Mouse (Mus musculus): Measurements from ENCODE around the gene Pin1rt1.

The Pin1rt1 gene

DNA sequence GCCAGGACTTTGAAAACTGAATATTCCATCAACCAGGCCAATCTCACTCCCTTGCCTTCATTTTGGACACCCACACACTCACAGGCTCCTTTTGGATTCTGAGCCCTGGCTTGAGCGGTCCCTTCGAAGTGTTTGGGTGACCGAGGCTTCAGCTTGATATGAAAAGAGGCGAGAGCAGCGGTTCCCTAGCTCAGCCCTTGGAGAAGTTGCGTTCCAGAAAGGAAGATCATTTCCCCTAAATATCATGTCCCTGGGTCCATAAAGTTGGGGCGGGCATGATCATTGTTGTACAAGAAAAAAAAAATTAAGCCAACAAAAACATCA, 3.7 kb downstream of the Pin1rt1 start:
- no peak for DNase-seq (ENCODE audit: low read depth)

DNA sequence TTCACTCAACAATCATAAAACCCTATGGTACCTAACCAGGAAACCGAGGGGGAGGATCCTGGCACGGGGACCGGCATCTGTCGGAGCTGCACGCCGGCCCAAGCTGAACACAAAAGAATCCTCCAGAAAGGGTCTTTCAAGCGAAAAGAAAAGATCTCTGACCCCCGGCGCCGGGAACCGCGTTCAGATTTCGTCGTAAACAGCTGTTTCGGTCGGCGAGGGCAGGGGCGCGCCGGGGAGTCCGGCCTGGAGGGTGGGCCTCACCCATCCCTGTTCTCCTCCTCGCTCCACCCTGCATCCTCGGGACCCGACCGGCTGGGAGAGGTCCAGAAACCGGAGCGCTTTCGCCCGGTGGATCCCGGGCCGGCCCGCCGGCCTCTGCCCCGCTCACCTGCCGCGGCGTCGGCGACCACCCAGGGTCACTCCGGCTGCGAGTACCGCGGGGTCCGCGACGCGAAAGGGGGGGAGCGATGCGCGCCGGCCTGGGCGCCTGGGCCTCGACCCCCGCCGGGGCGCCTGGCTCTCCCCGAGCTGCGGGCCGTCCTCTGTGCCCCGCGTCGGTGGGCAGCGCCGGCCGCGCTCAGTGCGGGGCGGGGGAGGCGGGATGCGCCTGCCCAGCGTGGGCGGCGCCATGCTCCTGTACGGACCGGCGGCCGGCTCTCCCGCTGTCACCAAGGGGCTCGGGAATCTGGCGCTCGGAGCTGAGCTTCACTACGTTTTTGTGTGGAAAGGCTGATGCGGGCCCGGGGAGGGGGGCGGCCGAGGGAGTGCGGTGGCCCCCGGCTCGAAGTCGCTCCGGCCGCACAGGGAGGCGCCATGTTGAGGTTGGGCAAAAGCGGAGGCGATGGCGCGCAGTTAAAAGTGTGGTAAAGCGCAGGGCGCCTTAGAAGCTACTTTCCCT, 4.3 kb downstream of the Pin1rt1 start, which contains the start of gene Tcp11l1:
Gene Tcp11l1, minus strand, starts transcription at position 585 of the 901 bp plus-strand sequence.
- peak; percentile 79 for DNase-seq (ENCODE audit: low read depth)

DNA sequence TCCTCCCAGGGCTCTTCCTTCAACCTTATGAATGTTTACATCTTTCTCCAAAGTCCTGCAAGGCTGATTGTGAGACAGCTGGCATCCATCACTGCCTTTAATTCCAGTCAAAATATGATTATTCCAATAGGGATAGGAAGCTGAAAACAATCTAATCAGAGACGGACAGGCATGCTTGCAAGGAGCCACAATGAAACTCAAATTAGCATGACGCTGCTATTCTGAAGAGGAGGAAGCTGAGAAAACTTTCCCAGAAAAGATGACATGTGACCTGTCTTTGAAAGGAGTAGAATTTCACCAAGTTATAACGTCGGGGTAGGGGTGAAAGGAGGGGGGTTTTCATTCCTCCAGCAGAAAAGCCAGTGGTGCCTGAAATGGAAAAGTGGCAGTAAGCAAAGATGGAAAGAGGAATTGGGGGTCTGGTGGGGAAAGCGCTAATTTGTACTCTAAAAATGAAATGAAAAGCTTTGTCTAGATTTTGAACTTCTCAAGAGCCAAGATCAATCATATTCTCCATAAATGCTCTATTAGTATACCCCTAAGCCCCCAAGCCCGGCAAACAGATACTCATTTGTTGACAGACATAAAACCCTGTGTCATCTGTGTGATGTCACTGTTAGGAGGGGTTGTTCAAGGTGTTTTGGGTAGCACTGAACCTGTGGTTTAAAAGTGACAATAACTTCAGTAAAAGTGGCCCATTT, 5.4 kb downstream of the Pin1rt1 start:
- DNase-seq (ENCODE audit: low read depth): no peak

DNA sequence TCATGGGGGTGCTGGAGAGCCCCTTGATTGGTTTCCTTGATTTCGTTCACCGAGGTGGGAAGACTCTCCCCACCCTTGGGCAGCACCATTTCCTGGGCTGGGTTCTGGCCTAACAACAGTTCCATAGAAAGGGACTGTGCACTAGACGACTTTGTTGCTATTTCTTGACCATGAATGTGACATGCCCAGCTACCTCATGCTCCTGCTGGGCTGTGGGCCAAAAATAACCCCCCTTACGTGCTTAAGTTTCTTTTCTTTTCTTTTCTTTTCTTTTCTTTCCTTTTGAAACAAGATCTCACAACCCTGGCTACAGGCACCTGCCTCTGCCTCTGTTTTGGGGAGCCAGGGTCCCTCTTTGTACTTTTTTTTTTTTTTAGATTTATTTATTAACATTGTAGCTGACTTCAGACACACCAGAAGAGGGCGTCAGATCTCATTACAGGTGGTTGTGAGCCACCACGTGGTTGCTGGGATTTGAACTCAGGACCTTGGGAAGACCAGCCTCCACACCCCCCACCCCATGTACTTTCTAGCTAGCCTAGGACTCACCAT, 6.3 kb downstream of the Pin1rt1 start:
- DNase-seq (ENCODE audit: low read depth): no peak

DNA sequence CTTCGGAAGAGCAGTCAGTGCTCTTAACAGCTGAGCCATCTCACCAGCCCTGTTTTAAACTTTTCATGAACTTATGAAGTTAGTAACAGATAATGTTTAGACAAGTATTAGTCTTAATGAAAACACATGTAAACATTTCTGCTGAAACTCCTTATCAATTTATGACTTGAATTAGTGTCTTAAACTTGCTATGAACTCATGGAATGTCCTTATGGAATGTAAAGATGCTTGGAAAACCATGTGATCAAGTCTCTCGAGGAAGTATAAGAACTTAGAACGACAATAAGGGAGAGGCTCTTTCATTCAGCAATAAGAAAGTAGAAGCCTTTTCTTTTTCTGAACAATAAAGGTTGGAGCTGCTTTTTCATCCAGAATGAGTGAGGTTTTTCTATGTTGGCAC, 11.8 kb downstream of the Pin1rt1 start:
- no peak for DNase-seq (ENCODE audit: low read depth)

DNA sequence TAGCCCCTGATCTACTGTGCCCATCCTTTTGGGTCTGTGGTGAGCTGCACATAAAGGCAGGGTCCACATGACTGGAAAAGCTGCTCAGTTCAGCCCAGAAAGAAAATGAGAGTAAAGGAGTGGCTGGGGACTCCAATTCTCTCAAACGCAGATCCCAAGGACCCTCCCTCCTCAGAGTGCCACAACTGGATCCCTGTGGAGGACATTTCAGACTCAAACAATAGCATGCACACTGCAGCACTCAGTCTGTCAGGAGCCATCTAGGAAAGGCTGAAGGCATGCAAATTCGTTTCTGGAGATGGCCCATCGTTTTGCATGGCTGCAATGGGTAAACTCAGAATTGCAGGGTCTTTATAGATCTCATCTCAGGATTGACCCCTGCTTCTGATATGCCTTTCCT, 13.0 kb downstream of the Pin1rt1 start:
- no peak for DNase-seq (ENCODE audit: low read depth)

DNA sequence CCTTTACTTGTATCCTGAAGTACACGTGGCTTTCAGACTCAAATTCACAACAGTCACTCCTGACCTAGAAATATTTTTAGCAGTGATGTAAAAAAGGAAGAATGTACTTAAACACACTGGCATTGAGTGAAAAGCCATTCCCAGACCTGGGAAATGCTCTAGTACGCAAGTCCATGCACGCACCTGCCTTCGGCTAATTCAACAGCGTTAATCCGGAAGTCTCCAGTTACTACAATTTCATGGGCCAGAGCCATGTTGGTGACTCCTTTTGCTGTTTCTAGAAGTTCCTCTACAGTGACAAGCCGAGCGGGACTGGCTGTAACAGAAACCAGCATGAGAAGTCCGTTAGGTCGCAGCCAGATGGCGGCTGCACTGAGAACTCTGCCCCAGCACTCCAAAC, 16.5 kb downstream of the Pin1rt1 start:
- DNase-seq (ENCODE audit: low read depth): no peak

DNA sequence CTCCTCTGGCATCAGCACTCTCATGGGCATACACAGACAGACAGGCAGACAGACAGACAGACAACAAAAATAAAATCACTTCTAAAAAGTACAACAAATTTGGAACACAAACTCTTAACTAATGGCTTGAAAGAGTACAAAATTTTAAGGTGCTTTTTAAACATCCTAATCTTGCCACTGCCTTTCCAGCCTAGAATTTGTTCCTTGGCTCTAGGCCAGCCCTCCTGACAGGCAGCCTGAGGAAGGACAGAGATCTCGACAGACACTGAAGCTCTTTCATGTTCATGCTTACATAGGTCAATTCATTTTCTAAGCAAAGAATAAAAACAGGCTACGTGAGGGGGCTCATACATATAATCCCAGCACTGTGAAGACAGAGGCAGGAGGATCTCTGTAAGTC, 23.6 kb downstream of the Pin1rt1 start:
- no peak for DNase-seq (ENCODE audit: low read depth)

DNA sequence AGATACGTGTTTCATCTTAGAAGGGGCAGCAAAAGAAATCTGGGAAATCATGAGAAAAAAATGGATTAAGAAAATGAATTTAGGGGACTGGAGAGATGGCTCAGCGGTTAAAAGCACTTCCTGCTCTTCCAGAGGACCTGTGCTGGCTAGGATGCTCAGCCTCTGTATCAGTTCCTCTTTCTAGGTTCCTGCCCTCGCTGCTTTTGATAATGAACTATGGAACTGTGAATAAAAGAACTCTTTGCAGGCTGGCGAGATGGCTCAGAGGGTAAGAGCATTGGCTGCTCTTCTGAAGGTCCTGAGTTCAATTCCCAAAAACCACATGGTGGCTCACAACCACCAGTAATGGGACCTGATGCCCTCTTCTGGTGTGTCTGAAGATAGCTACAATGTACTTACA, 25.5 kb downstream of the Pin1rt1 start:
- no peak for DNase-seq (ENCODE audit: low read depth)

DNA sequence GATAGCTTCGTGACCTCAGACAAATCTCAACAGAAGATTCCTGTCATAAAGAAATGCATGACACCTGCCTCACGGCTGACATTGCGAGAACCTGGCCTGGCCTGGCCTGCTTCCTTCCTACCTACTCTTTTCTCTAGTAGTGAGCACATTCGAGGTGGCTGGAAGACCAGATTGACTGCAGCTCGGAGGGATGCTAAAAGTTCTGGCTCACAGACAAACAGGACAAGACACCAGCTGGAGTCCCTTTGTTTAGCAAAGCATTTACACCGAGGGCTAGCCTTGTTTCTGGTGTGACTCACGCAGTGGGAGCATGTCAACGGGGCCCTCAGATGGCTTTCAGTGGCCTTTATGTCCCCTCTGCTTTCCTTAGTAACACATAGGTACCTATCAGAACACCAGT, 27.5 kb downstream of the Pin1rt1 start:
- no peak for DNase-seq (ENCODE audit: low read depth)

DNA sequence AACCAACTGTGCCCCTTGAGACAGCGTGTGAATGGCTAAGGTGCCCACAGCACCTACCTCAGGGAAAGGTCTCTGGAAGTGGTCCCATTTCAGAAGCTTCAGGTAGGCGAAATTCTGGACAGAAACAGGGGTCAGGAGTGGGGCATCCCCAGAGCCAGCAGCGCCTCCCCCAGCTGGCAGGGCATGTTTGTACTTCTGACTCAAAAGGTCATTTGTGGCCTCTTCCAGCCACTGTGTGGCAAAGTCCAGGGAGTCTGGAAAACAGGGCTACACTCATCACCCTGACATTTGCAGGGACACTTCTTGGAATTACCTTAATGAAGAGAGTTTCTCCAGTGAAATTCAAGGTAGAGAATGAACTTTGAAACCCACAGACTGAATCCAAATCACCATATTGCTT, 27.9 kb downstream of the Pin1rt1 start:
- DNase-seq (ENCODE audit: low read depth): no peak

DNA sequence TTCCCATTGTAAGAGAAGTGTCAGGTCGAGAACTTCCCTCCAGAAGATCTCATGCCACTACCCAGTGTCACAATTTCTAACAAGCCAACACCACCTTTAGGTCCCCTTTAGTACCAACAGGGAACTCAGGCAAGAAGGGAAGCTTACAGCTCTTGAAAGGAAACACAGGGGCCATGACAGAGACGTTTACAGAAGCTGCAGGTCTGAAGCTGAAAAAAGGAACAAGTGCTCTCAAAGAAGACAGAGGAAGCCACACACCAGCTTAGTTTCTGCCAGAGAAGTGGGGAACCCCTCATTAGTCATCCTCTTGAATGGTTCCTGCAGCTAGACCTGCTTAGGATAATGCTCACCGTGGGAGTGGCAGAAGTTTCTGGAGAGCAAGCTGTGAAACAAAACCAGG, 28.9 kb downstream of the Pin1rt1 start:
- no peak for DNase-seq (ENCODE audit: low read depth)

DNA sequence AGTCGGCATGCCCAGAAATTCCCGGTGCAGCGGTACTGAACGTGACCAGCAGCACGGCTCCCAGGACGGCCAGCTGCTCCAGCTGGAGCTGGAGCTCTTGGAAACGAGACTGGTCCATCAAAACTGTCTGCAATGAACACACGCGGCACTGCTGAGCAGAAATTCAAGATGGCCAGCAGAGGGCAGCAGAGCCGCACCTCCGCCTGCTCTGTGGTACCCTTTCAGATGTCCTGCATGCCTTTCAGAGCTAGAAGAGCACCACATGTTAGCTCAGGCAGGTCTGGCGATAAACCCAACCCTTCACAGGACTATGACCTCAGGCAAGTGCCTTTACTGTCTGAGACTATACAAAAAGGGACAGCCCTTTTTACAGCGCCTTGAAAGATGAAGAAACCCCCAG, 30.8 kb downstream of the Pin1rt1 start:
- peak; percentile 95 for DNase-seq (ENCODE audit: low read depth)

DNA sequence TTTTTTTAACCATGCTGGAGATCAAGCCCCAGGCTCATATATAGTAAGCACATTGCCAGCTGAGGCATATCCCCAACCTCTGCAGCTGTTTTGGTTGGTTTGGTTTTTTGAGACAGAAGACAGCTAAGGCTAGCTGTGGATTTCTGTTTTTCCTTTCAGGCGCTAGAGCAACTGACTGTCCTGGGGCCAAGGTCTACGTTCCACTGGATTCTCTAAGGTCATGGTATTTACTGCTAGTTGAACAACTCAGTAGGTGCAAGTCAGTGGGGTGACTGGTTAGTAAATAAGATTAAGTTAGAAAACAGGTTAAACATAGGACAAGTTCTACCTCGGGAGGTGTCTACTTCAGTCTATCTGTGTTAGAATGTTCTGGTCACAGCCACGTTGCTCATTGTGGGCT, 31.4 kb downstream of the Pin1rt1 start:
- no peak for DNase-seq (ENCODE audit: low read depth)

DNA sequence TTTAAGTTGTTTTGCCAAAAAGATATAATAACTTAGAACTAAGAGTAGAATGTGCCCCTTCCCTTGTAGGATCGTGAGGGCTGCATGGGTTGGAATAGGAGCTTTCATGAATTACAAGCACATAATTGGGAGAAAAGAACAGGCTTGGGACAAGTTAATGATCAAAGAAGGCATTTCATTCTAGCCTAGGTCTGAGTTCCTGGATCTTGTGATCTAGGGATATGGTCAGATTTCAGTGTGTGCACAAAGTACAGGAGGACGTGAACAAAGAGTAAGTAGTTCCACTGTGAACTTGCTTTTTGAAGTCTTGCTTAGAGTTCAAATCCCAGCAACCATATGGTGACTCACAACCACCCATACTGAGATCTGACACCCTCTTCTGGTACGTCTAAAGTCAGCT, 38.9 kb downstream of the Pin1rt1 start:
- DNase-seq (ENCODE audit: low read depth): no peak

DNA sequence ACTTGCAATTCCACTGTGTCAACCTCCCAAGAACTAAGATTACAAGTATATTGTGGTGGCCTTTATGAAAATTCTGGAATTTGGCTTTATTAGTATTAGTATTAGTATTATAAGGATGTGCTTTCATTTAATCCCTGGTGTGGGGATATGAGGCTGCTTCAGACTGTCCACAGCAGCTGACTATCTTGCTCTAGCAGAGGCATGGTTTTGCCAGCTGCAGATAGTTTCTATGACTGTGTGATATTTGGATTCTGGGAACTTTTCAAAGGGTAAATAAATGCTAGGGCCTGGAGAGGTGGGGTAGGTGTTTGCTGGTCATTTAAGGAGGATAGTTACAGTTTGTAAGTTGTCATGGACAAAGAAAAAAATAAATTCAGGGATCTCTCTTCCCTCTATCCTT, 44.5 kb downstream of the Pin1rt1 start:
- DNase-seq (ENCODE audit: low read depth): no peak

DNA sequence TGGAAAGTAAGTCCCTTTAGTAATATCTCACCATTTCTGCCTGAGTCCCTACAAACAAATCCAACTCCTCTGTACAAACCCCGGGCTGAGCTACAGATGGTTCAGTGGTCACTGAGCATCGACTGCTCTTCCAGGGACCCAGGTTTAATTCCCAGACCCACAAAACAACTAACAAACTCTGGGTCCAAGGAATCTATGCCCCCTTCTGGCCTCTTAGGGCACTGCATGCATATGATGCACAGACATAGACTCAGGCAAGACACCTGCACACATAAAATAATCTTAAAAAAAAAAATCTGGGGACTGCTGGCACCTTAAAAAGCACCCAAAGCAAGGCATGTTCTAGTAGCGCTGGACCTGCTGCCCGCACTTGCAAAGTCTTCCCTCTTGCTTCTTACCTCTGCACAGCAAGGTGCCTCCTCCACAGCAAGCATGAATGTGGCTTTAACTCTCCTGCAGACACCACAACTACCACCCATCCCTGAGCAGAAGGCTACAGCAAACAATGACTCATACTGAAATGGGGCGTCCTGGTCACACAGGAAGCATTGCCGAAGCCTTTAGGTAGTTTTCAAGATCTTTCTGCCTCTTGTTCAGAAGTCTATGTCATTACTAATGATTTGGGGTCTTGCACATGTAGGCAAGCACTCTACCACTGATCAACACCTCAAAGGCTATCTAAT, 46.9 kb downstream of the Pin1rt1 start:
- DNase-seq (ENCODE audit: low read depth): no peak

Measured in NIH3T3 (cell line).